Mouse (Mus musculus) midbrain, embryonic 11.5 days (tissue): ENCODE data around the gene Cbx4. TPM values are rescaled to one million over a fixed set of nuclear protein-coding genes. Genes with fewer than 3 reads are reported as not detected.

Source experiments
- ATAC-seq: fragments of 200-750 bp; cut with Nextera tagmentation; 2 replicates; pipeline ENCODE4 v1.8.0; 2017; ENCODE audit warnings: moderate TSS enrichment, moderate library complexity; ENCODE audit not compliant: low FRiP score
- DNase-seq: peaks from one replicate; pipeline ENCODE4 v3.0.0; 2015; ENCODE audit warnings: low spot score; ENCODE audit errors: missing footprints
- H3K27ac ChIP-seq: fragments of 300-500 bp; sonication (generic); 2 replicates; pipeline ENCODE4 v1.5.1; 2014; ENCODE audit warnings: low read depth, low read length
- H3K27me3 ChIP-seq: fragments of 300-500 bp; sonication (generic); 2 replicates; pipeline ENCODE4 v1.6.1; 2014; ENCODE audit warnings: mild to moderate bottlenecking, low read length, moderate library complexity, mixed read lengths; ENCODE audit not compliant: control insufficient read depth, insufficient read depth
- H3K36me3 ChIP-seq: fragments of 300-500 bp; sonication (generic); 2 replicates; pipeline ENCODE4 v1.6.1; 2014; ENCODE audit warnings: mild to moderate bottlenecking, low read length, moderate library complexity, mixed read lengths; ENCODE audit not compliant: control insufficient read depth, insufficient read depth
- H3K4me1 ChIP-seq: fragments of 300-500 bp; sonication (generic); 2 replicates; pipeline ENCODE4 v1.6.1; 2014; ENCODE audit warnings: low read length; ENCODE audit not compliant: control insufficient read depth, insufficient read depth
- H3K4me2 ChIP-seq: fragments of 300-500 bp; sonication (generic); 2 replicates; pipeline ENCODE4 v1.6.1; 2014; ENCODE audit warnings: mild to moderate bottlenecking, moderate library complexity
- H3K4me3 ChIP-seq: fragments of 300-500 bp; sonication (generic); 2 replicates; pipeline ENCODE4 v1.5.1; 2014; ENCODE audit warnings: low read depth, low read length
- H3K9ac ChIP-seq: fragments of 300-500 bp; sonication (generic); 2 replicates; pipeline ENCODE4 v1.6.1; 2014; ENCODE audit warnings: low read length
- H3K9me3 ChIP-seq: fragments of 300-500 bp; sonication (generic); 2 replicates; pipeline ENCODE4 v1.6.1; 2016; ENCODE audit warnings: low read length; ENCODE audit not compliant: control insufficient read depth
- WGBS: fragments of 180-500 bp; shearing (Covaris S2); extraction: QIAGEN DNeasy Blood & Tissue Kit; methylation state at CpG from one replicate; pipeline ENCODE4 v1.1.7; 2014; 5-methylcytosine and 5-hydroxymethylcytosine counted together
- polyA plus RNA-seq: library from polyadenylated mRNA; unstranded; fragments of >200 nt; fragmentation: Nextera tagmentation; extraction: Ambion mirVana; gene quantifications from 2 replicates; pipeline ENCODE4 v1.2.1, GENCODE M21; 2014

Gene Cbx4
- polyA plus RNA-seq, 1 experiment from 2014 or later, result 6.3 TPM

GRCm38 (mm10) chr11:119127686-119128473 lies 41.9 kb upstream of the Cbx4 start:
- Histone ChIP-seq H3K9ac (no peak overlapping the region), H3K4me2 (no peak overlapping the region), H3K27me3 (peaks cover 6% of the 10 kb centered on the region), H3K27ac (no peak overlapping the region), H3K4me1 (peaks cover 19% of the 10 kb centered on the region), H3K36me3 (no peaks in the 10 kb centered on the region), H3K4me3 (no peak overlapping the region), H3K9me3 (no peaks in the 10 kb centered on the region; the same call in 1 of the 2 replicates)
- ATAC-seq (no peak), DNase-seq (no peak)
- 75% methylated on average over 9 of the region's 9 CpGs for WGBS

GRCm38 (mm10) chr11:119127147-119127546 lies 41.1 kb upstream of the Cbx4 start:
- DNase-seq (peak; percentile 82), ATAC-seq (no peak)
- H3K27ac ChIP-seq, result no peak overlapping the region
- H3K27me3 ChIP-seq, result peaks cover 6% of the 10 kb centered on the region
- H3K9me3 ChIP-seq, result no peaks in the 10 kb centered on the region; the same call in 1 of the 2 replicates
- no peak overlapping the region for H3K4me3 ChIP-seq
- H3K36me3 ChIP-seq, result no peaks in the 10 kb centered on the region
- 43% methylated on average over 12 of the region's 12 CpGs for WGBS
- H3K9ac ChIP-seq, result no peak overlapping the region
- peaks cover 19% of the 10 kb centered on the region for H3K4me1 ChIP-seq
- H3K4me2 ChIP-seq, result no peak overlapping the region

- no peaks in the 10 kb centered on the region for H3K36me3 ChIP-seq
- no peaks in the 10 kb centered on the region; the same call in 1 of the 2 replicates for H3K9me3 ChIP-seq
- H3K4me2 ChIP-seq, result no peak overlapping the region
- H3K4me1 ChIP-seq, result peaks cover 19% of the 10 kb centered on the region
- H3K27me3 ChIP-seq, result peaks cover 6% of the 10 kb centered on the region
- peak overlapping the region; percentile 16; the same call in 1 of the 2 replicates for H3K9ac ChIP-seq
- ATAC-seq (0 out of 2 replicates have a peak, but pooled peaks have one; percentile 36), DNase-seq (peak; percentile 82)
- 43% methylated on average over 23 of the region's 23 CpGs for WGBS
- H3K4me3 ChIP-seq, result no peak overlapping the region
- H3K27ac ChIP-seq, result no peak overlapping the region
Measured at GRCm38 (mm10) chr11:119125929-119126861, 40.2 kb upstream of the Cbx4 start.

DNA sequence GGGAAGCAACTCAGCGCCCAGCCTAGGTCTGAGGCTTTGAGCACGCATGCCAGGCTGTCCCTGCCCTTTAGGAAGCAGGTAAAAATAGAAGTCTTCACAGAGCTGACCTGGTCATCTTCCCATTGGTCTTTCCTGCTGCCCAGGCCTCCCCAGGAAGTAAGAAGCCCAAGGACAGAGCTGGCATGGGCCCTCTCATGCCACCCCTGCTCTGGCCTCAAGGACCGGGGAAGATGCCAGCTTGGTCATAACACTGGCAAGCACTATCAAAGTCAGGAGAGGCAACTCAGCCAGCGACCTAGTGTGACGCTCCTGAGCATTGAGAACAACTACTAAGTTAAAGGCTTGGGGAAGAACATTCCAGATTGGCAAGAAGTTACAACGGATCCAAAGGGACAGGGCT lies 38.5 kb upstream of the Cbx4 start:
- no peaks in the 10 kb centered on the region for H3K9me3 ChIP-seq
- H3K27ac ChIP-seq, result no peak overlapping the region
- WGBS, result 91% methylated on average over 6 of the region's 6 CpGs
- ATAC-seq (no peak), DNase-seq (no peak)
- H3K4me1 ChIP-seq, result peaks cover 15% of the 10 kb centered on the region
- H3K9ac ChIP-seq, result no peak overlapping the region
- no peak overlapping the region for H3K4me3 ChIP-seq
- H3K27me3 ChIP-seq, result peaks cover 4% of the 10 kb centered on the region
- no peaks in the 10 kb centered on the region for H3K36me3 ChIP-seq
- no peak overlapping the region for H3K4me2 ChIP-seq

- no peak overlapping the region for H3K9ac ChIP-seq
- 86% methylated on average over 5 of the region's 5 CpGs for WGBS
- no peak overlapping the region for H3K4me3 ChIP-seq
- no peak overlapping the region for H3K27ac ChIP-seq
- H3K4me2 ChIP-seq, result no peak overlapping the region
- no peaks in the 10 kb centered on the region; the same call in 1 of the 2 replicates for H3K27me3 ChIP-seq
- H3K4me1 ChIP-seq, result peaks cover 15% of the 10 kb centered on the region
- no peak for DNase-seq
- no peak for ATAC-seq
- H3K36me3 ChIP-seq, result no peaks in the 10 kb centered on the region
- no peaks in the 10 kb centered on the region for H3K9me3 ChIP-seq
Measured at GRCm38 (mm10) chr11:119123522-119124319, 37.7 kb upstream of the Cbx4 start.

DNA sequence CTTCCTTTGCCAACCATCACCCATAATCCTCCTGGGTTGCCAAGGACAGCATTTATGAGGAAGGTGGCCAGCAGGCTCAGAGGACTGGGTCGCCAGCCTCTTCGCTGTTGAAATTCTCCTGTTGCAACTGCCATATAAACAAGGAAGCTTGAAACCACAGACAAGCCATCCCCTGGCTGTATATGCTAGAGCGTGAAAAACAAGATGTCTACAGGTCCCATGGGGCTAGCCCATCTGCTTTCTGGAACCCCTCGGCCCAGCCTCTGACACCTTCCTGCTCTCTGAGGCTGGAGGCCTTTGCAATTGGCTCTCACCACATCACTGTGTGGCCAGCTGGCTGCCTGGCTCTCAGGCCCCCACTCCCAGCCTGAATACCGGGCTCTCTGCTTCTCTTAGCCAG lies 36.4 kb upstream of the Cbx4 start:
- H3K9ac ChIP-seq, result no peak overlapping the region
- no peaks in the 10 kb centered on the region for H3K9me3 ChIP-seq
- H3K27ac ChIP-seq, result no peak overlapping the region
- H3K4me2 ChIP-seq, result no peak overlapping the region
- no peak for ATAC-seq
- no peaks in the 10 kb centered on the region for H3K36me3 ChIP-seq
- no peaks in the 10 kb centered on the region for H3K27me3 ChIP-seq
- H3K4me1 ChIP-seq, result peaks cover 15% of the 10 kb centered on the region
- no peak for DNase-seq
- WGBS, result 77% methylated on average over 5 of the region's 5 CpGs
- no peak overlapping the region for H3K4me3 ChIP-seq

- Histone ChIP-seq H3K27me3 (no peaks in the 10 kb centered on the region), H3K9me3 (no peaks in the 10 kb centered on the region), H3K4me2 (no peak overlapping the region), H3K27ac (no peak overlapping the region), H3K9ac (no peak overlapping the region), H3K36me3 (no peaks in the 10 kb centered on the region), H3K4me1 (peaks cover 5% of the 10 kb centered on the region), H3K4me3 (no peak overlapping the region)
- ATAC-seq (no peak), DNase-seq (no peak)
- 24% methylated on average over 7 of the region's 7 CpGs for whole genome bisulfite sequencing
Measured at GRCm38 (mm10) chr11:119118905-119119304, 32.9 kb upstream of the Cbx4 start.

DNA sequence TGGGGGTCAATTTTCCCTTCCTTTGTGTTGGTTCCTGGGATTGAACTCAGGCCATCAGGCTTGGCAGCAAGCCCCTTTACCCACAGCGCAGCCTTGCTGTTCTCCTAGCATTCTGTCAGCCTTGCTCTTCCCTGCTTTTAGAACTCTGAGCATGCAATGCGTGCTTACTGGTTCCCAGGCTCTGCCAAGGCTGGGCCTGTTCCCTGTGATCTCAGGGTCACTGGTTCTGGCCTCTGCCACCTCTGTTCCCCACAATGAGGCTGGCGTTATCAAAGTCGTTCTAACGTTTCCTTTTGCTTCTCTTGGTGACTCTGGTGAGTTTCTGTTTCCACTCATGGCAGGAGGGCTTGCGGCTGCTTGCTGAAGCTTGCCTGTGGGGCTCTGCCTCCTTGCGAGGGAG lies 31.9 kb upstream of the Cbx4 start:
- H3K4me3 ChIP-seq, result no peak overlapping the region

More for the DNA sequence above, 31.9 kb upstream of the Cbx4 start:
- no peaks in the 10 kb centered on the region for H3K27me3 ChIP-seq
- peaks cover 5% of the 10 kb centered on the region for H3K4me1 ChIP-seq
- no peaks in the 10 kb centered on the region for H3K9me3 ChIP-seq
- DNase-seq (no peak), ATAC-seq (no peak)
- WGBS, result 58% methylated on average over 7 of the region's 7 CpGs
- no peak overlapping the region for H3K4me2 ChIP-seq
- H3K36me3 ChIP-seq, result no peaks in the 10 kb centered on the region
- no peak overlapping the region for H3K9ac ChIP-seq
- H3K27ac ChIP-seq, result no peak overlapping the region
